Mouse (Mus musculus): ENCODE measurements at regions not wholly inside any gene's neighbourhood (a gene's known extent, or its start where the extent isn't known, plus 50 kb on each side); places are given as distances from the start of the nearest gene placed in this dataset.

- TF ChIP-seq GATA1 (IDR thresholded peaks at IDR 0.05; ENCODE audit: borderline replicate concordance, low read length) (no peak), FLI1 (IDR thresholded peaks at IDR 0.05; ENCODE audit: low read length) (no peak)
Observed at GRCm38 (mm10) chr11:89209072-89209471, 93.1 kb downstream of the Nog start.

All from megakaryocyte, embryonic 14.5 days (primary cell).